Mouse (Mus musculus) 3T3-L1 (cell line): ENCODE results near the gene Rxra.

Source experiments
- DNase-seq: peaks from one replicate; pipeline ENCODE4 v3.0.0-alpha.2; 2015; ENCODE audit warnings: low read depth, low spot score

Rxra gene

GRCm38 (mm10) chr2:27762920-27763780 lies 86.9 kb downstream of the Rxra start:
- DNase-seq: no peak

- DNase-seq: peak; percentile 79
Measured at GRCm38 (mm10) chr2:27764256-27764936, 88.2 kb downstream of the Rxra start.

- DNase-seq: peak; percentile 94
Measured at GRCm38 (mm10) chr2:27764937-27765319, 88.7 kb downstream of the Rxra start.

- no peak for DNase-seq
Measured at GRCm38 (mm10) chr2:27767773-27768172, 91.5 kb downstream of the Rxra start.

- no peak for DNase-seq
Measured at GRCm38 (mm10) chr2:27769701-27770100, 93.5 kb downstream of the Rxra start.

- peak; percentile 74 for DNase-seq
Measured at GRCm38 (mm10) chr2:27770205-27770604, 94.0 kb downstream of the Rxra start.

- peak; percentile 98 for DNase-seq
Measured at GRCm38 (mm10) chr2:27771936-27772335, 95.7 kb downstream of the Rxra start.

GRCm38 (mm10) chr2:27772841-27773388 lies 96.7 kb downstream of the Rxra start:
- peak; percentile 46 for DNase-seq

GRCm38 (mm10) chr2:27773980-27774730 lies 97.9 kb downstream of the Rxra start:
- peak; percentile 98 for DNase-seq

GRCm38 (mm10) chr2:27775006-27775405 lies 98.8 kb downstream of the Rxra start:
- DNase-seq: peak; percentile 65

- DNase-seq: peak; percentile 92
Measured at GRCm38 (mm10) chr2:27775625-27776024, 99.4 kb downstream of the Rxra start.

- DNase-seq: no peak
Measured at GRCm38 (mm10) chr2:27777756-27778155, 101.5 kb downstream of the Rxra start.

GRCm38 (mm10) chr2:27778289-27778688 lies 102.0 kb downstream of the Rxra start:
- DNase-seq: no peak

GRCm38 (mm10) chr2:27779291-27779866 lies 103.1 kb downstream of the Rxra start:
- DNase-seq: peak; percentile 69

GRCm38 (mm10) chr2:27780162-27780561 lies 103.9 kb downstream of the Rxra start:
- DNase-seq: no peak

- DNase-seq: no peak
Measured at GRCm38 (mm10) chr2:27785363-27785762, 109.1 kb downstream of the Rxra start.

- peak; percentile 83 for DNase-seq
Measured at GRCm38 (mm10) chr2:27785973-27786417, 109.8 kb downstream of the Rxra start.

- no peak for DNase-seq
Measured at GRCm38 (mm10) chr2:27791571-27791970, 115.3 kb downstream of the Rxra start.

- peak; percentile 74 for DNase-seq
Measured at GRCm38 (mm10) chr2:27799018-27799417, 122.8 kb downstream of the Rxra start.

GRCm38 (mm10) chr2:27801041-27801440 lies 124.8 kb downstream of the Rxra start:
- no peak for DNase-seq

GRCm38 (mm10) chr2:27802493-27802892 lies 126.3 kb downstream of the Rxra start:
- peak; percentile 91 for DNase-seq
